Mouse (Mus musculus) adrenal gland, adult 8-10 months (tissue): Measurements from ENCODE around the gene Ccdc57. TPM values are rescaled to one million over a fixed set of nuclear protein-coding genes. Genes with fewer than 3 reads are reported as not detected.
"Not testable (repeated sequence)": the region's sequence is repeated elsewhere in the genome, so short reads cannot be mapped to it uniquely, and the experiment has no call there.

ENCODE experiments used
- DNase-seq: peaks from one replicate; pipeline ENCODE4 v3.0.0; 2022
- total RNA-seq, 4 experiments: library from RNA; stranded (reverse); gene quantifications; 2 replicates each; pipeline ENCODE4 v1.2.4; 2022

Gene Ccdc57
- total RNA-seq, 4 experiments from 2014 or later, result 9.9 to 24.5 (median 15.1) TPM

GRCm38 (mm10) chr11:120783426-120784063, 149.1 kb downstream of the Ccdc57 start:
- DNase-seq, result no peak

GRCm38 (mm10) chr11:120781361-120781760, 151.3 kb downstream of the Ccdc57 start:
- DNase-seq, result not testable (repeated sequence)

- no peak for DNase-seq
These were observed 152.8 kb downstream of the Ccdc57 start for GRCm38 (mm10) chr11:120779876-120780275.

GRCm38 (mm10) chr11:120777123-120777522, 155.5 kb downstream of the Ccdc57 start:
- no peak for DNase-seq

Other genes starting within 250 kb of the Ccdc57 start
- 10 to 100 TPM; 49.3 to 61.7 (median 55.7) TPM for gene Cenpx, start 219.1 kb downstream of the Ccdc57 start, total RNA-seq
- gene Lrrc45, start 218.9 kb downstream of the Ccdc57 start, total RNA-seq, result 10 to 100 TPM; 26.1 to 57.9 (median 42.3) TPM
- gene Rac3, start 211.4 kb downstream of the Ccdc57 start, total RNA-seq, result 10 to 100 TPM; 11.1 to 23.9 (median 15.9) TPM
- gene Dcxr, start 205.6 kb downstream of the Ccdc57 start, total RNA-seq, result 100 to 1,000 TPM in 2 of 4 experiments, 10 to 100 TPM in 2; 41.6 to 142 (median 76.2) TPM
- 10 to 100 TPM in 1 of 4 experiments, 1 to 10 TPM in 3; 4.8 to 11.4 (median 6.5) TPM for gene Cbr2, start 200.8 kb downstream of the Ccdc57 start, total RNA-seq
- 10 to 100 TPM in 3 of 4 experiments, 1 to 10 TPM in 1; 9.3 to 13.1 (median 11.6) TPM for gene Hmga1b, start 170.1 kb downstream of the Ccdc57 start, total RNA-seq
- 10 to 100 TPM; 17.3 to 21.4 (median 20.5) TPM for gene Rfng, start 148.7 kb downstream of the Ccdc57 start, total RNA-seq
- gene Gps1, start 148.6 kb downstream of the Ccdc57 start, total RNA-seq, result 100 to 1,000 TPM; 138 to 150 (median 147) TPM
- gene Dus1l, start 136.5 kb downstream of the Ccdc57 start, total RNA-seq, result 10 to 100 TPM; 62.8 to 71.6 (median 70.5) TPM
- gene Fasn, start 108.3 kb downstream of the Ccdc57 start, total RNA-seq, result 1,000 to 10,000 TPM in 1 of 4 experiments, 100 to 1,000 TPM in 3; 300 to 1,377 (median 701) TPM
- 1 to 10 TPM in 3 of 4 experiments, under 1 TPM in 1; 0.55 to 1.7 (median 1.5) TPM for gene Slc16a3, start 15.6 kb upstream of the Ccdc57 start, total RNA-seq
- 100 to 1,000 TPM; 117 to 145 (median 136) TPM for gene Csnk1d, start 58.5 kb upstream of the Ccdc57 start, total RNA-seq
- 1 to 10 TPM in 1 of 4 experiments, under 1 TPM in 3; 0.56 to 1.0 (median 0.74) TPM for gene Cd7, start 106.5 kb upstream of the Ccdc57 start, total RNA-seq
- not detected for gene Sectm1b, start 130.7 kb upstream of the Ccdc57 start, total RNA-seq
- gene Sectm1a, start 148.3 kb upstream of the Ccdc57 start, total RNA-seq, result under 1 TPM in 2 of 4 experiments, not detected in 2; 0.21 to 0.46 TPM
- gene Tex19.2, start 185.8 kb upstream of the Ccdc57 start, total RNA-seq, result not detected
- gene Tex19.1, start 213.3 kb upstream of the Ccdc57 start, total RNA-seq, result not detected
- gene Uts2r, start 227.4 kb upstream of the Ccdc57 start, total RNA-seq, result not detected